10 mouse cellular contexts compared by ENCODE assay signal in genomic region chr12:113032296-113033250, GRCm38 (mm10). TPM values are rescaled to one million over a fixed set of nuclear protein-coding genes. Genes with fewer than 3 reads are reported as not detected.
A peak's percentile ranks its signal among the peaks of the same experiment; 100 is the strongest.
DNase-seq lines count a peak whose midpoint lies in the region; ATAC-seq and TF ChIP-seq lines count a peak whose summit lies in the region.
"Had no signal": no experiment of that assay in that cellular context is flagged by ENCODE, and none has a peak within 500 bp of the region (broad histone marks: within the 10 kb centered on the region; RNA-seq: fewer than 3 reads in every experiment).

No protein-coding gene starts in this region.

- no peaks in the 10 kb centered on the region for H3K27me3 ChIP-seq in embryonic facial prominence, embryonic 13.5 days
- no peaks in the 10 kb centered on the region for H3K27me3 ChIP-seq in embryonic facial prominence, embryonic 10.5 days (replicated peaks; ENCODE audit: low read depth, poor library complexity, severe bottlenecking)
- no peaks in the 10 kb centered on the region for H3K27me3 ChIP-seq in stomach, embryonic 14.5 days (ENCODE audit: control insufficient read depth, insufficient read depth, low read length)
- no peaks in the 10 kb centered on the region for H3K27me3 ChIP-seq in stomach, postnatal 0 days (ENCODE audit: control insufficient read depth, insufficient read depth, low read length)
- H3K27me3 ChIP-seq in midbrain, embryonic 12.5 days = no peaks in the 10 kb centered on the region
- H3K27me3 ChIP-seq: CH12.LX had no signal

- no peak overlapping the region; the same call in 1 of the 2 replicates for H3K9ac ChIP-seq in embryonic facial prominence, embryonic 13.5 days
- H3K9ac ChIP-seq in stomach, embryonic 14.5 days (replicated peaks; ENCODE audit: low read depth, low read length) = no peak overlapping the region
- H3K9ac ChIP-seq in stomach, postnatal 0 days (ENCODE audit: low read length) = no peak overlapping the region
- H3K9ac ChIP-seq in midbrain, embryonic 12.5 days (replicated peaks) = no peak overlapping the region

- no peak for ATAC-seq in embryonic facial prominence, embryonic 13.5 days (ENCODE audit: insufficient number of reproducible peaks, insufficient read depth, low FRiP score, low TSS enrichment, low read depth)
- 0 out of 2 replicates have a peak, but pooled peaks have one; percentile 12 for ATAC-seq in stomach, embryonic 14.5 days (ENCODE audit: insufficient number of reproducible peaks, insufficient read depth, low FRiP score, low read depth)
- ATAC-seq in stomach, postnatal 0 days (ENCODE audit: low FRiP score, low TSS enrichment) = no peak
- peak; percentile 44; the same call in 1 of the 2 replicates for ATAC-seq in midbrain, embryonic 12.5 days (ENCODE audit: low FRiP score, low read depth)
- no peak for ATAC-seq in monocyte, adult 5-6 weeks (replicated peaks; ENCODE audit: insufficient number of reproducible peaks, low FRiP score, low TSS enrichment, poor library complexity, severe bottlenecking)

- no peak overlapping the region for H3K4me3 ChIP-seq in embryonic facial prominence, embryonic 13.5 days
- H3K4me3 ChIP-seq in embryonic facial prominence, embryonic 10.5 days = no peak overlapping the region
- no peak overlapping the region for H3K4me3 ChIP-seq in stomach, embryonic 14.5 days (ENCODE audit: low read depth, low read length)
- no peak overlapping the region for H3K4me3 ChIP-seq in stomach, postnatal 0 days (ENCODE audit: low read depth, low read length)
- H3K4me3 ChIP-seq in midbrain, embryonic 12.5 days = no peak overlapping the region

- H3K4me2 ChIP-seq in embryonic facial prominence, embryonic 13.5 days = no peak overlapping the region
- no peak overlapping the region for H3K4me2 ChIP-seq in stomach, embryonic 14.5 days (replicated peaks; ENCODE audit: low read depth, low read length)
- no peak overlapping the region for H3K4me2 ChIP-seq in stomach, postnatal 0 days (replicated peaks; ENCODE audit: low read depth)
- H3K4me2 ChIP-seq in midbrain, embryonic 12.5 days (replicated peaks) = no peak overlapping the region

- H3K27ac ChIP-seq in embryonic facial prominence, embryonic 13.5 days = 0 out of 2 replicates have a peak overlapping the region, but pooled peaks have one; percentile 16
- H3K27ac ChIP-seq in embryonic facial prominence, embryonic 10.5 days (replicated peaks) = no peak overlapping the region
- H3K27ac ChIP-seq in stomach, embryonic 14.5 days (ENCODE audit: low read length) = no peak overlapping the region
- H3K27ac ChIP-seq in stomach, postnatal 0 days (replicated peaks) = no peak overlapping the region
- H3K27ac ChIP-seq in midbrain, embryonic 12.5 days (replicated peaks) = peak overlapping the region; percentile 22; the same call in 1 of the 2 replicates

- TF ChIP-seq EP300 in stomach, postnatal 0 days (optimal IDR thresholded peaks at IDR 0.05) = no peak

- H3K4me1 ChIP-seq in embryonic facial prominence, embryonic 13.5 days = peaks cover 10% of the 10 kb centered on the region
- peaks cover 24% of the 10 kb centered on the region for H3K4me1 ChIP-seq in embryonic facial prominence, embryonic 10.5 days
- H3K4me1 ChIP-seq in stomach, embryonic 14.5 days (ENCODE audit: control insufficient read depth, insufficient read depth, low read length) = 0 out of 2 replicates have a peak, but pooled peaks cover 4% of the 10 kb centered on the region
- no peaks in the 10 kb centered on the region for H3K4me1 ChIP-seq in stomach, postnatal 0 days (replicated peaks; ENCODE audit: control insufficient read depth, insufficient read depth)
- H3K4me1 ChIP-seq in midbrain, embryonic 12.5 days = peaks cover 36% of the 10 kb centered on the region

- no peak for DNase-seq in embryonic facial prominence, embryonic 10.5 days (ENCODE audit: low spot score)
- DNase-seq in stomach, postnatal 0 days (ENCODE audit: low spot score) = no peak
- peak; percentile 79 for DNase-seq in kidney, adult 11 months
- DNase-seq in gastrocnemius, adult 8-10 months (ENCODE audit: low spot score in 2 of 2) = no peak

- WGBS in embryonic facial prominence, embryonic 13.5 days = 67% methylated on average over 11 of the region's 11 CpGs
- 74% methylated on average over 11 of the region's 11 CpGs for WGBS in embryonic facial prominence, embryonic 10.5 days
- WGBS in stomach, embryonic 14.5 days = 72% methylated on average over 11 of the region's 11 CpGs
- WGBS in stomach, postnatal 0 days = 74% methylated on average over 11 of the region's 11 CpGs
- 76% methylated on average over 11 of the region's 11 CpGs for WGBS in midbrain, embryonic 12.5 days

- H3K9me3 ChIP-seq in embryonic facial prominence, embryonic 13.5 days = no peaks in the 10 kb centered on the region
- H3K9me3 ChIP-seq in embryonic facial prominence, embryonic 10.5 days = no peaks in the 10 kb centered on the region
- no peaks in the 10 kb centered on the region for H3K9me3 ChIP-seq in stomach, embryonic 14.5 days (ENCODE audit: control insufficient read depth, low read depth, low read length)
- H3K9me3 ChIP-seq in stomach, postnatal 0 days (ENCODE audit: control insufficient read depth, low read length) = no peaks in the 10 kb centered on the region
- no peaks in the 10 kb centered on the region for H3K9me3 ChIP-seq in midbrain, embryonic 12.5 days

- TF ChIP-seq CTCF in stomach, postnatal 0 days (IDR thresholded peaks at IDR 0.05; ENCODE audit: low read depth) = no peak

- 0 out of 2 replicates have a peak, but pooled peaks cover 5% of the 10 kb centered on the region for H3K36me3 ChIP-seq in embryonic facial prominence, embryonic 13.5 days
- peaks cover 17% of the 10 kb centered on the region for H3K36me3 ChIP-seq in embryonic facial prominence, embryonic 10.5 days (replicated peaks)
- peaks cover 2% of the 10 kb centered on the region; the same call in 1 of the 2 replicates for H3K36me3 ChIP-seq in stomach, embryonic 14.5 days (ENCODE audit: control insufficient read depth, insufficient read depth, low read length)
- H3K36me3 ChIP-seq in stomach, postnatal 0 days (ENCODE audit: control insufficient read depth, insufficient read depth, low read length) = no peaks in the 10 kb centered on the region; the same call in 1 of the 2 replicates
- H3K36me3 ChIP-seq in midbrain, embryonic 12.5 days = no peaks in the 10 kb centered on the region

RNA-seq across cellular contexts. Expression of gene Pacs2, which starts 18.3 kb away (rescaled TPM):
- 13.3 and 14.2 TPM in 2 replicates for polyA plus RNA-seq in embryonic facial prominence, embryonic 13.5 days (2015; fragmentation: Nextera tagmentation; extraction: Ambion mirVana)
- 13.7 and 14.3 TPM in 2 replicates for polyA plus RNA-seq in embryonic facial prominence, embryonic 10.5 days (2016; fragmentation: Nextera tagmentation; extraction: Ambion mirVana)
- 16.5 and 17.1 TPM in 2 replicates for polyA plus RNA-seq in stomach, embryonic 14.5 days (2014; fragmentation: Nextera tagmentation; extraction: Ambion mirVana)
- polyA plus RNA-seq in stomach, postnatal 0 days (2015; fragmentation: Nextera tagmentation; extraction: Ambion mirVana) = 4.1 and 5.1 TPM in 2 replicates
- polyA plus RNA-seq in midbrain, embryonic 12.5 days (2016; fragmentation: Nextera tagmentation; extraction: Ambion mirVana) = 27.1 and 29.9 TPM in 2 replicates
- 20.5 to 30.3 TPM (median 27.8 TPM) in 3 replicates for total RNA-seq in monocyte, adult 5-6 weeks (2017)
- 10 to 100 TPM; 32.6 to 36.9 (median 36.3) TPM for total RNA-seq in gastrocnemius, adult 8-10 months (2022)

RNA-seq across cellular contexts. Expression of gene Brf1, which starts 32.1 kb away (rescaled TPM):
- 74.9 and 80.1 TPM in 2 replicates for polyA plus RNA-seq in embryonic facial prominence, embryonic 13.5 days (2015; fragmentation: Nextera tagmentation; extraction: Ambion mirVana)
- 59.8 and 60.9 TPM in 2 replicates for polyA plus RNA-seq in embryonic facial prominence, embryonic 10.5 days (2016; fragmentation: Nextera tagmentation; extraction: Ambion mirVana)
- 70.3 and 71.5 TPM in 2 replicates for polyA plus RNA-seq in stomach, embryonic 14.5 days (2014; fragmentation: Nextera tagmentation; extraction: Ambion mirVana)
- 22.3 and 27.6 TPM in 2 replicates for polyA plus RNA-seq in stomach, postnatal 0 days (2015; fragmentation: Nextera tagmentation; extraction: Ambion mirVana)
- 75.9 and 76.2 TPM in 2 replicates for polyA plus RNA-seq in midbrain, embryonic 12.5 days (2016; fragmentation: Nextera tagmentation; extraction: Ambion mirVana)
- 84.1 to 109 TPM (median 105 TPM) in 3 replicates for total RNA-seq in monocyte, adult 5-6 weeks (2017)
- total RNA-seq in gastrocnemius, adult 8-10 months (2022) = 10 to 100 TPM; 13.8 to 18.9 (median 18.4) TPM

RNA-seq across cellular contexts. Expression of gene Tex22, which starts 41.7 kb away (rescaled TPM):
- not detected in 2 replicates for polyA plus RNA-seq in embryonic facial prominence, embryonic 13.5 days (2015; fragmentation: Nextera tagmentation; extraction: Ambion mirVana)
- not detected in 2 replicates for polyA plus RNA-seq in embryonic facial prominence, embryonic 10.5 days (2016; fragmentation: Nextera tagmentation; extraction: Ambion mirVana)
- polyA plus RNA-seq in stomach, embryonic 14.5 days (2014; fragmentation: Nextera tagmentation; extraction: Ambion mirVana) = not detected in 2 replicates
- not detected in 2 replicates for polyA plus RNA-seq in stomach, postnatal 0 days (2015; fragmentation: Nextera tagmentation; extraction: Ambion mirVana)
- polyA plus RNA-seq in midbrain, embryonic 12.5 days (2016; fragmentation: Nextera tagmentation; extraction: Ambion mirVana) = not detected in 2 replicates
- total RNA-seq in monocyte, adult 5-6 weeks (2017) = 0.39 TPM in 1 of 3 replicates, not detected in the others
- total RNA-seq in gastrocnemius, adult 8-10 months (2022) = not detected
- total RNA-seq: common myeloid progenitor, adult 5-6 weeks had no signal

RNA-seq across cellular contexts. Expression of gene Btbd6, which starts 56.3 kb away (rescaled TPM):
- polyA plus RNA-seq in embryonic facial prominence, embryonic 13.5 days (2015; fragmentation: Nextera tagmentation; extraction: Ambion mirVana) = 29.3 and 29.5 TPM in 2 replicates
- polyA plus RNA-seq in embryonic facial prominence, embryonic 10.5 days (2016; fragmentation: Nextera tagmentation; extraction: Ambion mirVana) = 22.3 and 23.0 TPM in 2 replicates
- 22.5 and 27.0 TPM in 2 replicates for polyA plus RNA-seq in stomach, embryonic 14.5 days (2014; fragmentation: Nextera tagmentation; extraction: Ambion mirVana)
- 17.1 and 19.7 TPM in 2 replicates for polyA plus RNA-seq in stomach, postnatal 0 days (2015; fragmentation: Nextera tagmentation; extraction: Ambion mirVana)
- polyA plus RNA-seq in midbrain, embryonic 12.5 days (2016; fragmentation: Nextera tagmentation; extraction: Ambion mirVana) = 26.8 and 28.6 TPM in 2 replicates
- 2.6 to 4.7 TPM (median 3.0 TPM) in 3 replicates for total RNA-seq in monocyte, adult 5-6 weeks (2017)
- 10 to 100 TPM; 18.6 to 23.6 (median 21.7) TPM for total RNA-seq in gastrocnemius, adult 8-10 months (2022)

Comparison
In these comparisons a context has a peak if more than half of its experiments do, and no peak if none do; other contexts are left out.
1. ATAC-seq: peak in stomach, embryonic 14.5 days (single experiment) and midbrain, embryonic 12.5 days (single experiment); none in embryonic facial prominence, embryonic 13.5 days (single experiment), stomach, postnatal 0 days (single experiment) and monocyte, adult 5-6 weeks (single experiment).
2. H3K27ac ChIP-seq: peak in embryonic facial prominence, embryonic 13.5 days (single experiment) and midbrain, embryonic 12.5 days (single experiment); none in embryonic facial prominence, embryonic 10.5 days (single experiment), stomach, embryonic 14.5 days (single experiment) and stomach, postnatal 0 days (single experiment).